Mouse (Mus musculus) testis, adult 2 months (tissue): ENCODE measurements around the gene Hilpda.

Experiments used
- CTCF ChIP-seq: fragments of 200-500 bp; IDR thresholded peaks from 2 replicates; pipeline ENCODE4 v1.5.1; 2012; ENCODE audit warnings: low read depth, mild to moderate bottlenecking, inconsistent platforms, low read length, moderate library complexity; ENCODE audit not compliant: control insufficient read depth, insufficient read depth, insufficient replicate concordance
- POLR2A ChIP-seq: fragments of 200-500 bp; IDR thresholded peaks from 2 replicates; pipeline ENCODE4 v1.6.1; 2012; ENCODE audit warnings: low read depth, mild to moderate bottlenecking, inconsistent platforms, low read length, moderate library complexity; ENCODE audit not compliant: control insufficient read depth

GRCm38 (mm10) chr6:29230386-29230785, 41.9 kb upstream of the Hilpda start:
- no peak for TF ChIP-seq POLR2A
- TF ChIP-seq CTCF = no peak
